Mouse (Mus musculus) bone marrow macrophage, adult 2 months (primary cell): ENCODE data around the gene Sspn. TPM values are rescaled to one million over a fixed set of nuclear protein-coding genes. Genes with fewer than 3 reads are reported as not detected.

Source experiments
- H3K27ac ChIP-seq: 2 replicates; pipeline ENCODE4 v1.5.1; 2012; ENCODE audit warnings: low read depth, low read length; ENCODE audit not compliant: insufficient read depth
- H3K4me1 ChIP-seq: 2 replicates; pipeline ENCODE4 v1.6.1; 2012; ENCODE audit warnings: low read length; ENCODE audit not compliant: control insufficient read depth, insufficient read depth
- H3K4me3 ChIP-seq: 2 replicates; pipeline ENCODE4 v1.5.1; 2012; ENCODE audit warnings: mild to moderate bottlenecking, low read length, moderate library complexity; ENCODE audit not compliant: insufficient read depth
- CTCF ChIP-seq: IDR thresholded peaks from 2 replicates; pipeline ENCODE4 v1.5.1; 2012; ENCODE audit warnings: low read depth, mild to moderate bottlenecking, low read length, moderate library complexity
- POLR2A ChIP-seq: IDR thresholded peaks from 2 replicates; pipeline ENCODE4 v1.6.1; 2012; ENCODE audit warnings: mild to moderate bottlenecking, low read depth, low read length, borderline replicate concordance
- polyA plus RNA-seq: library from polyadenylated mRNA; stranded (reverse); fragments of >200 nt; gene quantifications from 2 replicates; pipeline ENCODE4 v1.2.4, GENCODE M21; 2012; ENCODE audit not compliant: missing spikeins, insufficient read depth, insufficient read length

The Sspn gene
- polyA plus RNA-seq, 1 experiment = 0.20 TPM

DNA sequence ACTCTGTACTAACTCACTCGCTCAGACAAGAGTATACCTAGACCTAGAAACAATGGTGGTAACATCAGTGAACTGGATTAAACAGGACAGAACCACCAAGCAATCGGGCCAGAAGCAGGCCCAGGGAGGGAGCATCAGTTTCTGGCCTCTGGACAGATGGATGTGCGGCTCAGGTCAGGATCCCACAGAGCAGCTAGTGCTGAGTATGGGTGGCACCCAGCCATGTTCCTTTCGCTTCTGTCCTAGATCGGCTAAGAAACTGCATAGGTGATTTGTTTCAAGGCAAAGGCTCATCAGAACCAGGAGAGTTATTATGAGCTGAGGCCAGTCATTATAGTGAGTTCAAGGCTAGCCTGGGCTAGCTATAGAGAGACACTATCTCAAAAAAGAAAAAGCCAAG, 27.3 kb upstream of the Sspn start:
- Histone ChIP-seq H3K4me1 (peaks cover 5% of the 10 kb centered on the region), H3K27ac (no peak overlapping the region), H3K4me3 (no peak overlapping the region)
- no peak for TF ChIP-seq CTCF
- no peak for TF ChIP-seq POLR2A

DNA sequence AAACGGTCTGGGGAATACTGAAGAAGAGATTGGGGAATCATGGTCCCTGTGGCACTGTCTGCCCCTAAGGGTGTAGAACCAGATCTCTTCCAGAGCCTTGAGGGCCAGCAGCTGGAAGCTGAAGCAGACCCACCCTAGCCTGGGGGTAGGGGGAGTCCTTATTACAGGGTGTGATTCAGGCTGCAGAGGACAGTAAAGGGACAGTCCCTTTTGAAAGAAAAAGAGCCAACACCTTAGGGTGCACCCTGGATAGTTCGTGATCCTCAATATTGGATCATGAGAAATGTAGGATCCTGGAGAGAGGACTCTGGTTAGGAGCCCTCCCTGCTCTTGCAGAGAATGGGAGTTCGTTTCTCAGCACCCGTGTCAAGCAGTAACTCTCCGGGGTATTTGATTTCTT, 26.8 kb upstream of the Sspn start:
- H3K27ac ChIP-seq = no peak overlapping the region
- H3K4me1 ChIP-seq = peaks cover 6% of the 10 kb centered on the region
- H3K4me3 ChIP-seq = no peak overlapping the region
- TF ChIP-seq POLR2A = no peak
- TF ChIP-seq CTCF = no peak

DNA sequence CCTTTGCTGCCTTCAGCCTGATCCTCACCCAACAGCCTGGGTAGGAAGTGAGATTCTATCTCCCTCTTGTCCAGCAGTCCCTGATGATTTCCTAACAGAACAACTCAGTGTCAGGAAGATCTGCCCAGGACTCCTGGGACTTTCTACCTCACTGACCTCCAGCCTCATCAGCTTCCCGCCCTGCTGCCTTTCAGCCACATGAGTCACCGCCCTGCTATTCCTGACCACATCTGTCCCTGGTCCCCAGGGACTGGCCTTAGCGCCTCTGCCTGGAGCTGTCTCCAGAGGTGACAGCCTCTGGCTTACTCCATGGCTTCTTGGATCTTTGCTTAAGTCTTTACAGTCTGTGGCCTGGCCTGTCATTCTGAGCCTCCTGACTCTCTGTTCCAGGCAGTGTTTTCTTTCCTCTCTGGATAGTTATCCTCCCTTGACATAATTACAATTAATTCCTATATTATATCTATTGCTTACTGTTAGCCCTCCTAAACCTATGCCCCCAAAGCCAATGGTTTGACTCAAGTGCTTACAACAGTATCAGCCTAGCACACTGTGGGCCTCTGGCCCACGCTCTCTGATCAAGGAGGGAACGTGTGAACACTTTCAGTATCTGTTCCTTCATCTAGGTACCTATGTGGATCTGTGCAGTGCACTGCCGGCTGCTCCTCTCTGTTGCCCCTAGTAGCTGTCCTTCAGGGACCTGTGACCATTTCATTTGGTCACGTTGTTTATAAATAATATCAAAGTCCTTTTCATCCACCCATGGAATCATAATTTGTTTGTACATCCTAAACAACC, 25.1 kb upstream of the Sspn start:
- Histone ChIP-seq H3K27ac (no peak overlapping the region), H3K4me1 (peaks cover 20% of the 10 kb centered on the region), H3K4me3 (no peak overlapping the region)
- TF ChIP-seq CTCF = no peak
- no peak for TF ChIP-seq POLR2A

DNA sequence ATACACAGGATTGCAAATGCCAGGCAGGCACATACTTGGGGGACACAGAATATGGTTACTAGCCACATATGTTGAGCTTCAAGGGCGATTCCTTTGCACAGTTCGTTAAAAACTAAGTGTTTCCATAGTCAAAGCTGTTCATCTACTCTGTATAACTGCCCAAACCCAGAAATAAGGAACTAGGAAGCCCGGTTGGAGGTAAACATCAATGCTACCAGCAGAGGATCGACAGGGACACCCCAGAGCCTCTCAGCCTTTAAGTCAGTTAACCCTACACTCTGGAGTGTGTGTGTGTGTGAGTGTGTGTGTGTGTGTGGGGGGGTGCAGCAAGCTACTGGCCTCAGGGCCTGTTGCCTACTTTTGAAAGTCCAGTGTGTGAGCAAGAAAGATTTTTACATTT, 21.5 kb upstream of the Sspn start:
- TF ChIP-seq CTCF = no peak
- TF ChIP-seq POLR2A = no peak
- Histone ChIP-seq H3K27ac (no peak overlapping the region), H3K4me1 (peaks cover 21% of the 10 kb centered on the region), H3K4me3 (no peak overlapping the region)

DNA sequence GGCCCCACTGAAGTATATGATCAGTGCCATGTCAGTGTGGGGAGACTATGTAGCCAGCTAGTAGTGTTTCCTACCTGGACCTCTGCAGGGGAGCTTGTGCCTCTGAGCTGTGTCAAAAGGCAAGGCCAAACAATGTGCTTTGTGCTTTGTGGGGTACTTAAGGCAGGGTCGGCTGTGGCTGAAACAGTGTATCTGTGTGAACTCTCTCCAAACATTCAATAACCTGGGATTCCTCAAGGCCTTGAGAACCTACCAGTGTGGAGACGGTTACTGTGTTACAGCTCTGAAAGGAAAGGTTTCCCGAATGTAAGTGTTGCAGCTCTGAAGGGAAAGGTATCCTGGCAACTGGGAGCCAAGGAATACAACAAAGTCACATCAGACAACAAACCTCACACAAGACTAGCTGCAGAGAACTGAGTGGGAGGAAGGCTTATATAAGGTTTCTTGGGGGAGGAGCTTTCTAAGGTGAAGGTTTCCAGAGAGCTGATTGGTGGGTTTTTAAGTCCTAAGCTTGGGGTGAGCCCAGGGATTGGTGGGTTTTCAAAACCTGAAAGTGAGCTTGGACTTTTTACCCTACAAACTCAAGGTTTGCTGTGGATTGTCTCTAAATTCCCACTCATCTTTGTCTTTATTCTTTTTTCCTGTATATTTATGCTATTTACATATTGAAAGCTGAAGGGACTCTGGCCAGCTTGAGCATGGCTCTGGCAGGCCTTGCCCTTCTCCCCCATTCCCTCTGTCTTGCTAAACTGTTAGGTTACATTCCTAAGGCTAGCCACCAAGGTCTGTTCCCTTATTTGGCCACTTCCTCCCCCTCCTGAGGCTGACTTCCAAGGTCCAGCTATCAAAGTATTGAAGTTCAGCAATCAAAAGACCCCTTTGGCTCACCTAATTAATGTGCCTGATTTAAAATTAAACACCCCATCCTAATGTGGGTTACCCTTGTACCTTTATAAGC, 20.7 kb upstream of the Sspn start:
- Histone ChIP-seq H3K27ac (no peak overlapping the region), H3K4me3 (no peak overlapping the region), H3K4me1 (peaks cover 21% of the 10 kb centered on the region)
- TF ChIP-seq POLR2A (no peak), CTCF (no peak)

DNA sequence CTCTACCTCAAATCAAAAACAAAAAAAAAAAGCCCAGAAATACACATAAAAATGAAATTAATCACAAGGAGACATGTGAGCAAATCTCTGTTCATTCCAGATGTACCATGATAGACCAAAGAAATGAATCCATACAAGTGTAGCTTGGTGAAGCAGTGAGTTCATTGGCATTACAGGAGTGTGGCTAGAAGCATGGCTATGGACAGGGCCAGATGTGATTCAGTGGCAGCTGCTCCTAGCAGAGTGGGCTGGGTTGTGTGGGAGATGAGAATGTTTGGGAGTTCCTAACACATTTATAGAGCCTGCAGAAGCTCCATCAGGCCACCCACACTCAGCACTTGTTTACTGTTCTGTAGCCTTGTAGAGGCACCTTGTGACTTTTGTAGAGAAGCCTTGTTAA, 19.2 kb upstream of the Sspn start:
- peaks cover 16% of the 10 kb centered on the region for H3K4me1 ChIP-seq
- no peak for TF ChIP-seq POLR2A
- no peak for TF ChIP-seq CTCF
- H3K27ac ChIP-seq = no peak overlapping the region

DNA sequence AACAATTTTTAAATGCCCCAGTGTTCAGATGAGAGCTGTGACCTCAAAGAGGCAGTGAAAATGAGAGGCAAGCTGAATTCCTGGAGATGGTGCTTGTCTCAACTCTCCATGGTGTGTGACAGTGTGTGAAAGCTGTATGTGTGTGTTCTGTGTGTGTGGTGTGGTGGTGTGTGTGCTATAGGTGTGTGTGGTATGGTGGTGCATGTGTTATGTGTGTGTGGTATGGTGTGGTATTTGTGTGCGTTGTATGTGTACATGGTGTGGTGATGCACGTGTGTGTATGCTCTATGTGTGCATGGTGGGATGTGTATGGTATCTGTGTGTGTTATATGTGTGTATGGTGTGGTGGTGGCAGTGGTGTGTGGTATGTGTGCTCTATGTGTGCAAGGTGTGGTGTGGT, 16.0 kb upstream of the Sspn start:
- TF ChIP-seq CTCF (no peak), POLR2A (no peak)
- peaks cover 17% of the 10 kb centered on the region for H3K4me1 ChIP-seq
- no peak overlapping the region for H3K4me3 ChIP-seq
- H3K27ac ChIP-seq = no peak overlapping the region

More for the DNA sequence above, 19.2 kb upstream of the Sspn start:
- H3K4me3 ChIP-seq = no peak overlapping the region

DNA sequence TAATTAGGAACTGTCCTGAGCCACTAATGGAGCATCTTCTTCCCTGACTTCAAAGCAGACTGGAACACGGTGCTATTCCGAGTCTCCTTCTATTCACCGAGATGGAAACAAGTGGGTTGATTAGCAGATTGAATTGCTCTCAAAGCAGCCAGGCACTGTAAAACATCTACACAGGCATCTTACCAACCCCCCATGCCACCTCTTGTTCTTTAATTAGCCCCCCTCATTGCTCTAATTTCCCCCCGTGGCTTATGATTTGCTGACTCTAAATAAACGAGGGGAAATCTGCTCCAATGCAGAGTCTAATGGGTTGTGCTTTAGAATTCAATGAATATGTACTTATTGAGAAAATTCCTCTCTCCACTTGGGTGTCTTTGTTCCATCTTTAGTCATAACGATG, 15.0 kb upstream of the Sspn start:
- no peak for TF ChIP-seq CTCF
- Histone ChIP-seq H3K4me3 (no peak overlapping the region), H3K4me1 (peaks cover 8% of the 10 kb centered on the region)

DNA sequence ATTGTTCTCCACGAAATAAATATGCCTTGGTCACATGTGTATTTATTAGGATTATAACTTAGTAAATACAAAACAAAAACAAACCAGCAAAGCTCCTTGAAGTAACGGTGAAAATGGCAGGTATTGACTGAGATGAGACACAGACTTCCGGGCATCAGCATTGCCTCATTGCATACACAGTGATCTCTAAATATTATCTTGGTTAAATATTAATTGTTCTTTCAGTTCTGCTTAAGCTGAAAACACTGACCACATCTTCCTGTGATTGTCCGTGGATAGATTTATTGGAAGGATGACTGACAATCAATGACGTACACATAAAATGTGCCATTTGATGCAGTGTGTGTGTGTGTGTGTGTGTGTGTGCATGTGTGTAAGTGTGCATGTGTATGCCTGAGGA, 13.2 kb upstream of the Sspn start:
- Histone ChIP-seq H3K4me1 (peaks cover 8% of the 10 kb centered on the region), H3K4me3 (no peak overlapping the region), H3K27ac (no peak overlapping the region)
- TF ChIP-seq POLR2A (no peak), CTCF (no peak)

More for the DNA sequence above, 15.0 kb upstream of the Sspn start:
- no peak overlapping the region for H3K27ac ChIP-seq

DNA sequence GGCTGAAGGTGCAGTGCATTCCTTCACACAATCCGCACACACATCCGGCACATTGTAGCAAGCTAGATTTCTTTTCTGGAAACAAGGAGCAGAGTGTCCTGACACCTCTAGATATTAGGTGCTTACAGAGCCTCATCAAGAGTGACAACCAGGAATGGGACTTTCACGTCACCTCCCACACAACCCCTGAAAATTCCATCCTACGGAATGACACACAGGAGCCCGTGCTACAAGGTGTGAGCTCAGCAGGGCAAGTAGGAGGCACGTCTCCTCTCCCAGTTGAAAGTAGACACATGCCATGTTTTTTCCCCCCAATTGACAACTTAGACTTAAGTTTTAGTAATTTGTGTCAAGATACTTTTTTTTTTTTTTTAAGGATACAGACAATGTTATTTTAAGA, 7.8 kb upstream of the Sspn start:
- TF ChIP-seq CTCF = no peak
- no peak for TF ChIP-seq POLR2A
- Histone ChIP-seq H3K4me1 (peaks cover 8% of the 10 kb centered on the region), H3K4me3 (no peak overlapping the region), H3K27ac (no peak overlapping the region)
